Mouse (Mus musculus) heart, postnatal 0 days (tissue): ENCODE results near the gene Slc7a5. TPM values are rescaled to one million over a fixed set of nuclear protein-coding genes. Genes with fewer than 3 reads are reported as not detected.

ENCODE experiments used
- ATAC-seq: fragments of 200-750 bp; cut with Nextera tagmentation; 2 replicates; pipeline ENCODE4 v1.8.0; 2017; ENCODE audit warnings: low read depth, moderate number of reproducible peaks, moderate library complexity; ENCODE audit not compliant: insufficient read depth
- DNase-seq: peaks from one replicate; pipeline ENCODE4 v3.0.0-alpha.2; 2016; ENCODE audit warnings: low spot score
- H3K27ac ChIP-seq: fragments of 300-500 bp; sonication (generic); 2 replicates; pipeline ENCODE4 v1.5.1; 2014; ENCODE audit warnings: low read depth, mild to moderate bottlenecking
- H3K27me3 ChIP-seq: fragments of 300-500 bp; sonication (generic); 2 replicates; pipeline ENCODE4 v1.6.1; 2014; ENCODE audit warnings: low read length, mixed read lengths; ENCODE audit not compliant: control insufficient read depth, insufficient read depth
- H3K36me3 ChIP-seq: fragments of 300-500 bp; sonication (generic); replicated peaks from 2 replicates; pipeline ENCODE4 v1.6.1; 2014; ENCODE audit warnings: low read length, mixed read lengths; ENCODE audit not compliant: control insufficient read depth, insufficient read depth
- H3K4me1 ChIP-seq: fragments of 300-500 bp; sonication (generic); 2 replicates; pipeline ENCODE4 v1.6.1; 2014; ENCODE audit warnings: antibody characterized with exemption; ENCODE audit not compliant: control insufficient read depth, insufficient read depth
- H3K4me2 ChIP-seq: fragments of 300-500 bp; sonication (generic); 2 replicates; pipeline ENCODE4 v1.6.1; 2014; ENCODE audit warnings: low read depth, mild to moderate bottlenecking, low read length, moderate library complexity
- H3K4me3 ChIP-seq: fragments of 300-500 bp; sonication (generic); 2 replicates; pipeline ENCODE4 v1.5.1; 2014; ENCODE audit warnings: low read depth, low read length
- H3K9ac ChIP-seq: fragments of 300-500 bp; sonication (generic); replicated peaks from 2 replicates; pipeline ENCODE4 v1.6.1; 2014; ENCODE audit warnings: low read depth, low read length, mixed read lengths
- H3K9me3 ChIP-seq: fragments of 300-500 bp; sonication (generic); replicated peaks from 2 replicates; pipeline ENCODE4 v1.6.1; 2016; ENCODE audit warnings: low read length; ENCODE audit not compliant: control insufficient read depth
- CTCF ChIP-seq: IDR thresholded peaks from 2 replicates; pipeline ENCODE4 v1.5.1; 2016; ENCODE audit warnings: antibody characterized with exemption, control low read depth, low read depth
- EP300 ChIP-seq: IDR thresholded peaks from 2 replicates; pipeline ENCODE4 v1.6.1; 2016; ENCODE audit warnings: antibody characterized with exemption, low read depth
- WGBS: fragments of 180-500 bp; shearing (Covaris S2); extraction: QIAGEN DNeasy Blood & Tissue Kit; methylation state at CpG from one replicate; pipeline ENCODE4 v1.1.7; 2014; 5-methylcytosine and 5-hydroxymethylcytosine counted together
- polyA plus RNA-seq: library from polyadenylated mRNA; unstranded; fragments of >200 nt; fragmentation: Nextera tagmentation; extraction: Ambion mirVana; gene quantifications from 2 replicates; pipeline ENCODE4 v1.2.1, GENCODE M21; 2015
- total RNA-seq: library from RNA; depleted of rRNA; stranded (reverse); fragments of >200 nt; gene quantifications from 2 replicates; pipeline ENCODE4 v1.2.3, GENCODE M21; 2014; ENCODE audit warnings: low replicate concordance; rRNA removed

The Slc7a5 gene
- total RNA-seq, result 24.7 and 27.1 TPM in 2 replicates
- polyA plus RNA-seq, result 5.8 and 7.1 TPM in 2 replicates

GRCm38 (mm10) chr8:121907587-121908248 is at the start of gene Slc7a5:
Gene Slc7a5 (minus strand): TSS chr8:121907694.
- no peaks in the 10 kb centered on the region for H3K36me3 ChIP-seq
- peak within 1 kb of the TSS; percentile 64 for H3K9ac ChIP-seq
- peak; percentile 96 for ATAC-seq
- peaks cover 25% of the 10 kb centered on the region for H3K4me1 ChIP-seq
- under 1% methylated on average over 49 of the region's 61 CpGs for WGBS
- H3K27me3 ChIP-seq, result no peaks in the 10 kb centered on the region
- DNase-seq, result peak; percentile 98
- peak within 1 kb of the TSS; percentile 99 for H3K4me2 ChIP-seq
- no peaks in the 10 kb centered on the region for H3K9me3 ChIP-seq
- peak within 1 kb of the TSS; percentile 72 for H3K4me3 ChIP-seq
- H3K27ac ChIP-seq, result no peak within 1 kb of the TSS
- TF ChIP-seq CTCF (no peak), EP300 (no peak)

GRCm38 (mm10) chr8:121955825-121956500 is 48.5 kb upstream of the Slc7a5 start:
- ATAC-seq, result no peak
- no peaks in the 10 kb centered on the region for H3K9me3 ChIP-seq
- TF ChIP-seq CTCF (no peak), EP300 (no peak)
- H3K4me1 ChIP-seq, result peaks cover 22% of the 10 kb centered on the region
- H3K4me3 ChIP-seq, result no peak overlapping the region
- peaks cover 19% of the 10 kb centered on the region for H3K36me3 ChIP-seq
- H3K4me2 ChIP-seq, result no peak overlapping the region
- DNase-seq, result no peak
- no peak overlapping the region for H3K9ac ChIP-seq
- WGBS, result 50% methylated on average over 1 of the region's 1 CpGs
- no peak overlapping the region for H3K27ac ChIP-seq
- no peaks in the 10 kb centered on the region for H3K27me3 ChIP-seq

DNA sequence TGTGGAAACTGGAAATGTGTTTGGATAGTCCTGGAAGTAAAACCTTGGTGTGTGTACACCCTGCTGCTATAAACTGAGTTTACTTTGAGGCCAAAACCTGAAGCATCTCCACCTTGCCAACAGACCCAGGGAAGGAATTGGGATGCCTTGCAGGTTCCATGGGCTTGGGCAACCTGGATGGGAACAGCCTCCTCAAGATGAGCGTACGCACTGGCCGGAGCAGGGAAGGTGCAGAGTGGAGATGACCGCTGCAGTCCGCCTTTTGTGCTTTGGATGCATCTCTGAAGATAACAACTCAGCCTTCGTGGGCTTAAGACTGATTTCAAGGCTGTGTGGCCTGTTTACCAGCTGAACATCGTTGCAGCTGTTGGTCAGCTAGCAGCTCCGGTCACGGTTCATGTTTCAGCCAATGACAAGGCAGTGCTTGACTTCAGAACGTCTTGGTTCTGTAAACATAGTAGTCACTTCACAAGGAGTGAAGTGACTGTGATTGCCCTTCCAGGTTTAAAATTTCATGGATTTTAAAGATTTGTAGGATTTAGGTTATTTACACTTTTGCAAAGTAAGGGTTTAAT is 47.6 kb upstream of the Slc7a5 start:
- Histone ChIP-seq H3K27me3 (no peaks in the 10 kb centered on the region), H3K36me3 (peaks cover 19% of the 10 kb centered on the region), H3K4me2 (no peak overlapping the region), H3K4me3 (no peak overlapping the region), H3K4me1 (peaks cover 22% of the 10 kb centered on the region), H3K9me3 (no peaks in the 10 kb centered on the region), H3K9ac (no peak overlapping the region), H3K27ac (no peak overlapping the region)
- TF ChIP-seq CTCF (no peak), EP300 (no peak)
- WGBS, result 74% methylated on average over 10 of the region's 10 CpGs
- ATAC-seq, result no peak
- DNase-seq, result no peak

DNA sequence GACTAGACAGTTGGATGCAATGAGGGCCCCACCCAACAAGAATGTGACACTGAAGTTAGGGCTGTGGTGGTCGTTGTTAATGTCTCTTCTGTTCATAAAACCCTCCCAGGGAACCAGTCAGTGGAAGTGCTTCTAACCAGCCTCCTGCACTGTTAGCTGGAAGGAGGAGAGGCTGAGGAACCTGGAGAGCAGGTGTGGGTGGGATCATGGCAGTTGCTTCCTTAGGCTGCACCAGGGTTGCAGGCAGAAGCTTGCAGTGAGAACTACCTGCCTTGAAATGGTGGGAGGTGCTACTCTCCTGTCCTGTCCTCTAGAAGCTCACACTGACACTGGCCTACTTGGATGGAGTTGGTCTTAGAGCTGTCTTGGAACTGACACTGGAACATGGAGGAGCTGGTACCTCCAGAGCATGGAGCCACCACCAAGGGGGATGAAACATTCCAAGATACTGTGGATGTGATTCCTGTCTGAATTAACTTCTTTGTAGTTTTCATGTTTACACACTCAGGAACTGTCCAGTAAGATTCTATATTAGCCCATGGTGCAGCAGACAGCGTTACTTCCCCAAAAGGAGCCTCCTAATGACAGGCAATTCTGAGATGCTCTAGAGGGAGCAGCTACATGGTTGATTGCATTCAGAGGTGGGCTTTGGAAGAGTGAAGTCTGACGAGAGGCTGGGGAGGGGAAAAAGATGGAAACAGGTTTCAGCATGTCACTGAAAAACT is 46.5 kb upstream of the Slc7a5 start:
- TF ChIP-seq EP300 (no peak), CTCF (no peak)
- Histone ChIP-seq H3K4me3 (no peak overlapping the region), H3K27me3 (no peaks in the 10 kb centered on the region), H3K27ac (no peak overlapping the region), H3K4me1 (peaks cover 22% of the 10 kb centered on the region), H3K36me3 (peaks cover 19% of the 10 kb centered on the region), H3K9me3 (no peaks in the 10 kb centered on the region), H3K9ac (no peak overlapping the region), H3K4me2 (no peak overlapping the region)
- ATAC-seq, result no peak
- 62% methylated on average over 3 of the region's 3 CpGs for WGBS
- DNase-seq, result no peak

DNA sequence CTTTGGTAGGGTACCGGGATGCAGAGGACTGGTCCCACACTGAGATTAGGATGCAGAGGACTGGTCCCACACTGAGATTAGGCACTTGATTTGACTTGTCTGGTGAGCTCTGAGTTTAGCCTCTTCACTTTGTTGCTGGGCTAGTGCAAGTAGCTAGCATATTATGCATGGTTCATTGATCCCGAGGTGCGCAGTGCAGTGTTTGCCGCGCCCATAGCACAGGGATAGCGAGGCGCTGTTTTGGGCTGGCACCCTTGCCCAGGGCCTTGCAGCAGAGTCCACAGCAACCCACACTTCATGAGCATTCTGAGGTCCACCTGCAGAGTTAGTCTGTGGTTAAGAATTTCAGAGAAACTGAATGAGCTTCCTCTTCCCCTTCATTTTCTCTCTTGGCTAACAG is 45.3 kb upstream of the Slc7a5 start:
- Histone ChIP-seq H3K9me3 (no peaks in the 10 kb centered on the region), H3K36me3 (peaks cover 19% of the 10 kb centered on the region), H3K4me1 (peaks cover 30% of the 10 kb centered on the region), H3K4me3 (no peak overlapping the region), H3K4me2 (no peak overlapping the region), H3K27ac (no peak overlapping the region), H3K9ac (peak overlapping the region; percentile 17; the same call in 1 of the 2 replicates), H3K27me3 (no peaks in the 10 kb centered on the region)
- TF ChIP-seq CTCF, result no peak
- no peak for TF ChIP-seq EP300
- 91% methylated on average over 7 of the region's 7 CpGs for WGBS
- ATAC-seq (no peak), DNase-seq (no peak)
